Mouse (Mus musculus) hindlimb bud, embryonic 11.5 days (tissue): ENCODE results near the gene Alpk1.
"Not testable (repeated sequence)": the region's sequence is repeated elsewhere in the genome, so short reads cannot be mapped to it uniquely, and the experiment has no call there.

Experiments
- DNase-seq: peaks from one replicate; pipeline ENCODE4 v3.0.0-alpha.2; 2012; ENCODE audit warnings: low read depth, low spot score; ENCODE audit errors: extremely low spot score

Alpk1 gene

DNA sequence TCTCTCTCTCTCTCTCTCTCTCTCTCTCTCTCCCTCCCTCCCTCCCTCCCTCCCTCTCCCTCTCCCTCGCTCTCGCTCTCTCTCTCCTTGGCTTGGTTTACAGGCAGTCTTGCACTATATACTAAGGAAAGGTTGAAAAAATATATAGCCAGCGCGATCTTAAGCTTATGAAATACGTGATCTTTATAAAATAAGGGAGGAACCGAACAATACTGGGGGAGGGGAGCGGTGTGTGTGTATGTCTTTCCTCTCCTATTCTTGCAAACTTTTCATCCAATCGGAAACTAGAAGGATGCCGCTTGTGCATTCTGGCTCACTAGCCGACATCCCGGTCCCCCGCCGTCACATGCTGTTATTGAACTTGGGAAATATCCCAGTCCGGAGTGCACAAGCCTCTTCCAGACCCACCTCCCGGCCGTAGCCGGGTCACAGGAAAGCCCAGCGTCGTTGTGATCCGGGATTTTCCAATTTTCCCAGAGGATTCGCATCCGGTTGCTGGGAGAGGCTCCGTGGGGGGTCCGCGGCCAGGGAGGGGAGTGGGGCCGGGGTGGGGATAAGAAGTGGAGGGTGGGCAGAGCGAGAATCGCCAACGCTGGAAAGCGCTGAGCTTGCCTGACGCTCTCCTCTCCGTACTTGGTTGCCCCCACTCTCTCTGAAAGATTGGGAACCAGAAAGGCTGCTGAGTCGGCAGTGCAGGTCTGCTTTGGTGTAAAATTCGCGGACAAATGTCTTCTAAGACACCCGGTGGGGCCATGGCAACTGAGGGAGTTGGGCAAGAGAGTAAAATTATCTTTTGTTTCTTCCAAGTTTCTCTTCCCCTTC is 10.1 kb upstream of the Alpk1 start:
- peak; percentile 33 for DNase-seq

DNA sequence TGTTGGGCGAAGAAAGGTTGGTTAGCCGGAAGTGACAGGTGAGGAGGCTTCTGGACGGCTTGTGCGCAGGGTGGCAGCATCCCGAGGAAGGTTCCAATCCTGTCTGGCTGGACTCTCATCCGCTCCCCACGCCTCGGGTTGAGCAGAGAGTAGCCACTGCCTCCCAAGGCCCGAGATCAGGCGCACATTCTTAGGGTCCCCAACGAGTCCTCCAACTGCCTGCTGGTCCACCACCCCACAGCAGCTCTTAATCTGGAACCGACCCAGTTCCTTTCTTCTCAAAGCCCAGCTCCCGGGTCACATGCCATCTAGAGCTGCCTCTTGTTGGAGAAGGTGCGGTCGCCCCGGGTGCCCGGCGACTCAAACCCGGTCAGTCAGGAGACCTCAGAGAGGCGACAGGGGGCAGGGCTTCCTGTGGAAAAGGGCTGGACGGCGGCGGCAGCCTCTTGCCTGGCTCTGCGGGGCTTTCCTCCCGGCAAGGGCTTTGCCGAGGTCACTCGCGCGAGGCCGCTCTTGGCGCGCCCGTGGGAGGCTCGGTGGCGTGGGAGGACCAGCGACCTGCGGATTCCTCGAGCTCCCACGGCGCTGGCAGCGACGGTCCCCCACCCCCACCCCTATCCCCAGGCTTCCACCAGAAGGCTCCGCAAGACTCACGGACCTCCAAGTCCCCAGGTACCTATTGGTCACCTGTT is 9.3 kb upstream of the Alpk1 start, which contains the start of gene Tifa:
TSS of gene Tifa (plus strand) at position 306 of the 692 bp plus-strand sequence.
- no peak for DNase-seq

DNA sequence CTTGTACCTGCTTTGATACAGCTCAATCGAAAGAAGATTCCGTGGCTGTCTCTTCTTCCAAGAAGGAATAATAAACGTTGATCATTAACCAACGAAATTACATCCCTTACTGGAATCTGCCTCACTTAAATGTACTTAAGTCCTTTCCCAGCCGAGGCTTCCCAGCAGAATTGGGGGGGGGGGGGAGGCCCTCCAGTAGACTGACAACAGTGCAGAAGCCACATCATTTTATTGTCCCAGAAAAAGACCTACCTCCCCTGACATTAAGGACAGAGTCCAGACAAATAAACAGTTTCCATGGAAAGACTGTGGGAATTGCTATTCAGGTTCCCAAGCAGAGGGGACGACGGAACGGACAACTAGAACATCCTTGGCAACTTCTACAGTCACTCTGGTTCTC is 8.6 kb upstream of the Alpk1 start:
- DNase-seq, result no peak

- DNase-seq, result no peak
Measured at GRCm38 (mm10) chr3:127788038-127788437, 7.7 kb upstream of the Alpk1 start.

DNA sequence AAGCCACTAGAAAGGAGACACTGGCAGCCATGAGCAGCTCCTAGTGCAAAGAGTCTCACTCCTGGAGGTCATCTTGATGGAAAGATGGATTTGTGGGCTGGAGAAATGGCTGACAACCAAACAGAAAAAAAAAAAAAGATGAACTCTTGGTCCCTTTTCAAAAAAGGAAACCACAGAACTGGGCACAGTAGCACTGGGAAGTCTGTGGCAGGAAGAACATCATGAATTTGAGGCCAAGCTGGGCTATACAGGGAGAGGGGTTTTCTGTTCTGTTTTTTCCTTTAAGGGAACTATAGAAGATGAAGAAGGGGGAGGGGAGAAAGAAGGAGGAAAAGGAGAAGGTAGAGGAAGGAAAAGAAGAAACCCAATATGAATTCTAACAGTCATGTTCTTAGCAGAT is 6.7 kb upstream of the Alpk1 start:
- DNase-seq, result no peak

DNA sequence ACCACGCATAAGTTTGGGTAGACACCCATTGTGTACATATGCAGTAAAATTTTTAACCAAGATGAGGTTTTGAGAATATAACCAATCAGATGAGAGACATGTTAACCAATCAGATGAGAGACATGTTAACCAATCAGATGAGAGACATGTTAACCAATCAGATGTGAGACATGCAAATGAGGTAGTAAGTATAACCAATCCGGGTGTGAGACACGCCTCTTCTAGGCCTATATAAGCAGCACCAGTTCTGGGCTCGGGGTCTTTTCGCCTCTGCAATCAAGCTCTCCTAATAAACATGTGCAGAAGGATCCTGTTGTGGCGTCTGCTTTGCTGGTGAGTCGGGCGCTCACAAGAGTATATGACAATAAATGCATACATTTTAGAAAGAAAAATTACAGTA is 3.4 kb upstream of the Alpk1 start:
- not testable (repeated sequence) for DNase-seq

GRCm38 (mm10) chr3:127782921-127783320 is 2.6 kb upstream of the Alpk1 start:
- DNase-seq, result no peak

GRCm38 (mm10) chr3:127780921-127781320 is 594 bp upstream of the Alpk1 start:
- DNase-seq, result no peak

DNA sequence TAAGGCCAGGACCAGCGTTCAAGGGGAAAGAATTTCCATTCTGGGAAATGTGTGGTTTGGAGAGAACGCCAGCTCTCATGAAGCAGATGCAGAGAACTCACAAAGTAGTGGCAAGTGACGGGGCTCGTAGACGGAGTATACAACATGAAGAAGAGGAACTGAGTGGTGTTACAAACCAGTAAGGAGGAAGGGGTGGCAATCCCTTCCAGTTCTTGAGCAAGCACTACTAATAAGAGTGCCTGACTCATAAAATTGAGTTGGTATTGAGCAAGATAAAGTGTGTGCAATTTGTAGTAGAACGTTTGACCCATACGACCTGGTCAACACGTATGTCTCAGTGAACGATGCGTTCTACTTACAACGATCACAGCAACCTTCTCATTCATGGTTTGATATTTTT is 11.2 kb downstream of the Alpk1 start:
- DNase-seq, result no peak

DNA sequence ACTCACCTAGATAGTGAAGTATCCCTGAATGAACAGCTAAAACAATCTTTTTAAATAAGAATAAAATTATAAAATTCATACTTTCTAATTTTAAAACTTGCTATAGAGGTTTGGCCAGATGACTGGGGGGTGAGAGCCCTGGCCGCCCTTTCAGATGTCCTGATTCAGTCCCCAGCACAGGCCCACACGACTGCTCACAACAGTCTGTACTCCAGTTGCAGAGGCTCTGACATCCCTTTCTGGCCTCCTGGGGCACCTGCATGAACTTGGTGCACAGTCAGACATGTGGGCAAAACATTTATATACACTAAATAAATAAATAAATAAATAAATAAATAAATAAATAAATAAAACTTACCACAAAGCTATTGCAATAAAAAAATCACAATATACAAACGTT is 14.4 kb downstream of the Alpk1 start:
- DNase-seq, result no peak

- no peak for DNase-seq
Measured at GRCm38 (mm10) chr3:127764541-127764940, 15.8 kb downstream of the Alpk1 start.

GRCm38 (mm10) chr3:127763076-127763612 is 17.2 kb downstream of the Alpk1 start:
- DNase-seq, result no peak

- DNase-seq, result no peak
Measured at GRCm38 (mm10) chr3:127762403-127762802, 17.9 kb downstream of the Alpk1 start.

- no peak for DNase-seq
Measured at GRCm38 (mm10) chr3:127759212-127759611, 21.1 kb downstream of the Alpk1 start.

- no peak for DNase-seq
Measured at GRCm38 (mm10) chr3:127758806-127759205, 21.5 kb downstream of the Alpk1 start.

DNA sequence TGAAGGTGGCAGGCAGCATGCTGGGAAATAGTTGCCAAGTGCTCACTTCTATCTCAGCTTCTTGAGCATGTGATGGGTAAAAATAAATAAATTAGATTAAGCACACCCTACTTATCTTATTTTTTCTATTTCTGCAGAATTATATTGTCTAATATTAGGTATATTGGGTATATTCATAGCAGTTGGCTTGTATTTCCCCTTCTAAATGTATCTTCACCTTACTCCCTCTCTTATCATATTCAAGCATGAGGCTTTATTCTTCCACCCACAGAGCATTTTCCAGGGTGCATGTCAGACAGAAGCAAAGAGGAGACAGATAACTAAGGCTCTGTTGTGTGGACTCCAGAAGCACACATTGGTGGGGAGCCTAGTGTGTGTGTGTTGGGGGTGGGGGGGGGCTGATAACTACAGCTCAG is 22.4 kb downstream of the Alpk1 start:
- no peak for DNase-seq

DNA sequence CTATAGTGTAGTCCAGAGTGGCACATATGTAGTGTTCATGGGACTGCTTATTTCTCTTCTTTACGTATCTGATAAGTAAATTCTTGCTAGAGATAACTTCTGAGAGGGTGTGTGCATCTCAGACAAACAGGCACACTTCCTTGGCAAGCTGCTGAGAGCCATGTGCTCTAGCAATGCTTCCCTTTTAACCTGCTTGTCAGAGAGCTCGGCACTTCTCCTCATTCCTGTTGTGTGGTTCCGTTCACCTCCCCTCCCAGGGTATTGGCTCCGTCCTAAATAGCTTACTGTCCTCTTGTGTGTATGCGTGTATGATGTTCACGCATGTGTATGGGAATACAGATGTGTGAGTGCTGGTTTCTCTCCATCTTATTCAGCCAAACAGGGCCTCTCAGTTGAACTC is 23.9 kb downstream of the Alpk1 start:
- DNase-seq, result no peak

DNA sequence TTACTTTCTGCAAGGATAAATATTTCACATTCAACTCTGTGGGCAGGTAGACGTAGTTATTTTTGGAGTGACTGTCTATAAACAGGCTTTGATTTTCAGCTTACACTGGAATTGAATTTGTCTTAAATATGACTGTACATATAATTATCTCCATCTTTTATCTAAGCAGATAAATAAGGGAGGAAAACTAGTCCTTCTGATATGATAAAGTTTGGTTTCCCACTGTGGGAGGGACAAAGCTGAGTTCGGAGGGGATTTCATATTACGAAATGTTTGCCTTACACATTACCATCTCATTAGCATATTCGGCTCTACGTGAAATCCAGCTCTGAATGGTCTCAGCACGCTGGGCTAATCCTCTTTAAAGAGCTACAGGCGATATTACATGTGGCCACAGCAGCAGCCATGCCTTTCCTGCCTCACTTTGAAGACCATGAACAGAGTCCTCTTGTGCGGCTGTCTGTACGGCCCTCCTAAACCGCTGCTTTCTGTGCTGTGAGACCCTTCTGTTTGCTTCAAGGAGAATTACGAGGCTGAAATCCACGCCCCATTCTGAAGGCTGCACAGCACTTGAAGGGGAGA is 30.3 kb downstream of the Alpk1 start:
- no peak for DNase-seq

- no peak for DNase-seq
Measured at GRCm38 (mm10) chr3:127749266-127749665, 31.1 kb downstream of the Alpk1 start.

DNA sequence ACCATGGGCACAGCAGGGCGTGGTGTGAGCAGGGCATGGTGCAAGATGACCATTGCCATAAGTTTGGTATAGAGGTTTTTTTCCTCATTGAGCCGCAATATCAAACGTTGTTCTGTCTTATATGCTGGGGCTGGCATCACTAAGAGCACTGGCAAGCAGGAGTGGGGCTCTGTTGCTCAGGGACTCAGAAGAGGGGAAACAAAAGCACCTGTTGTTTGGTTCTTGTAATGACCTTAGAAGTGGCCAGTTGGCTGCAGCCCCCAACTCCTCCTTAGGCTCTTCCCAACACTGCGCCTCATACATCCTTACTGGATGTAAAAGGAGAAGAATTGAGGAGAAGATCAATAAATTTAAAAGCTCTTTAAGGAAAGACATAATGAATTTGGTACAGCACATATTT is 31.7 kb downstream of the Alpk1 start:
- DNase-seq, result no peak

- no peak for DNase-seq
Measured at GRCm38 (mm10) chr3:127745911-127746640, 34.3 kb downstream of the Alpk1 start.
